Mouse (Mus musculus) heart, postnatal 10 days (tissue): Measurements from ENCODE around the gene Itga7. TPM values are rescaled to one million over a fixed set of nuclear protein-coding genes. Genes with fewer than 3 reads are reported as not detected.
A peak's percentile ranks its signal among the peaks of the same experiment; 100 is the strongest.
"Not testable (repeated sequence)": the region's sequence is repeated elsewhere in the genome, so short reads cannot be mapped to it uniquely, and the experiment has no call there.

ENCODE experiments used
- DNase-seq, 2 experiments: peaks; one replicate each; pipeline ENCODE4 v3.0.0; 2021
- intact Hi-C: fragments of 180-260 bp; cut with DNase I; formaldehyde crosslinking; loops from one replicate; pipeline ENCODE4 v1.15.1; 2025
- total RNA-seq, 2 experiments: library from RNA; stranded (reverse); gene quantifications; 2 replicates each; pipeline ENCODE4 v1.2.3; 2021

Itga7 gene
- total RNA-seq, 2 experiments from 2014 or later: 125 to 136 TPM

- DNase-seq: no peak
- intact Hi-C loops: loop anchor here (10.0 kb wide), 1 partner anchor 238 kb away; no protein-coding TSS in a partner anchor
Measured at GRCm38 (mm10) chr10:128972841-128973240, 39.2 kb downstream of the Itga7 start.

GRCm38 (mm10) chr10:128976395-128976794 lies 42.8 kb downstream of the Itga7 start:
- intact Hi-C loops: loop anchor here (2.0 to 10.0 kb wide), 4 partner anchors 64 to 242 kb away; no protein-coding TSS in a partner anchor
- no peak for DNase-seq

GRCm38 (mm10) chr10:128977522-128978114 lies 44.0 kb downstream of the Itga7 start:
- DNase-seq: peak; percentile 63 to 75
- intact Hi-C loops: loop anchor here (2.0 to 10.0 kb wide), 4 partner anchors 65 to 243 kb away; no protein-coding TSS in a partner anchor

GRCm38 (mm10) chr10:128980644-128981365 lies 47.2 kb downstream of the Itga7 start:
- intact Hi-C loops: no loop called here
- no peak for DNase-seq

GRCm38 (mm10) chr10:128989131-128989530 lies 55.5 kb downstream of the Itga7 start, which contains the start of gene Olfr9:
TSS of gene Olfr9 (plus strand) at chr10:128989431.
- intact Hi-C loops, DNase-seq: not testable (repeated sequence)

- intact Hi-C loops, DNase-seq: not testable (repeated sequence)
Measured at GRCm38 (mm10) chr10:128990129-128990850, 56.7 kb downstream of the Itga7 start.

- intact Hi-C loops: no loop called here
Measured at GRCm38 (mm10) chr10:128990994-128991393, 57.4 kb downstream of the Itga7 start.

GRCm38 (mm10) chr10:128995796-128996195 lies 62.2 kb downstream of the Itga7 start:
- intact Hi-C loops: no loop called here
- no peak for DNase-seq

More at GRCm38 (mm10) chr10:128990994-128991393, 57.4 kb downstream of the Itga7 start:
- no peak for DNase-seq

- intact Hi-C loops: no loop called here
Measured at GRCm38 (mm10) chr10:128996523-128997040, 63.0 kb downstream of the Itga7 start.

GRCm38 (mm10) chr10:129004032-129004920 lies 70.7 kb downstream of the Itga7 start:
- no peak for DNase-seq
- intact Hi-C loops: no loop called here

More at GRCm38 (mm10) chr10:128996523-128997040, 63.0 kb downstream of the Itga7 start:
- DNase-seq: no peak

Other genes starting within 250 kb of the Itga7 start
- 10 to 100 TPM; 74.3 to 78.1 TPM for gene Rab5b, start 237.6 kb upstream of the Itga7 start, total RNA-seq
- gene Pmel, start 229.6 kb upstream of the Itga7 start, total RNA-seq: 1 to 10 TPM; 2.1 to 2.2 TPM
- gene Cdk2, start 228.8 kb upstream of the Itga7 start, total RNA-seq: 10 to 100 TPM; 30.6 to 36.4 TPM
- gene Dgka, start 189.0 kb upstream of the Itga7 start, total RNA-seq: 10 to 100 TPM; 10.3 to 11.9 TPM
- gene Pym1, start 185.9 kb upstream of the Itga7 start, total RNA-seq: 10 to 100 TPM; 14.5 to 18.4 TPM
- gene Mmp19, start 142.9 kb upstream of the Itga7 start, total RNA-seq: 1 to 10 TPM; 3.4 to 5.4 TPM
- 10 to 100 TPM; 49.1 to 52.0 TPM for gene Dnajc14, start 129.8 kb upstream of the Itga7 start, total RNA-seq
- 10 to 100 TPM; 12.7 to 13.3 TPM for gene Tmem198b, start 129.4 kb upstream of the Itga7 start, total RNA-seq
- 10 to 100 TPM; 47.2 to 52.6 TPM for gene Sarnp, start 116.5 kb upstream of the Itga7 start, total RNA-seq
- gene Ormdl2, start 112.2 kb upstream of the Itga7 start, total RNA-seq: 1 to 10 TPM; 6.5 to 9.8 TPM
- gene Gdf11, start 42.1 kb upstream of the Itga7 start, total RNA-seq: 1 to 10 TPM; 3.1 to 4.0 TPM
- gene Cd63, start 32.8 kb upstream of the Itga7 start, total RNA-seq: 100 to 1,000 TPM; 203 to 239 TPM
- 1 to 10 TPM; 5.9 to 9.7 TPM for gene Rdh5, start 10.9 kb upstream of the Itga7 start, total RNA-seq
- 100 to 1,000 TPM; 188 to 198 TPM for gene Bloc1s1, start 9.8 kb upstream of the Itga7 start, total RNA-seq
- gene Mettl7b, start 27.2 kb downstream of the Itga7 start, total RNA-seq: not detected
- gene Olfr9, start 55.6 kb downstream of the Itga7 start, total RNA-seq: not detected
- gene Olfr763, start 77.0 kb downstream of the Itga7 start, total RNA-seq: not detected
- not detected for gene Olfr764-ps1, start 106.1 kb downstream of the Itga7 start, total RNA-seq
- gene Olfr765, start 116.2 kb downstream of the Itga7 start, total RNA-seq: not detected
- gene Olfr766-ps1, start 135.2 kb downstream of the Itga7 start, total RNA-seq: not detected
- gene Olfr767, start 149.1 kb downstream of the Itga7 start, total RNA-seq: not detected
- gene Olfr768, start 165.6 kb downstream of the Itga7 start, total RNA-seq: not detected
- not detected for gene Olfr769, start 184.0 kb downstream of the Itga7 start, total RNA-seq
- not detected for gene Olfr770, start 205.2 kb downstream of the Itga7 start, total RNA-seq
- not detected for gene Olfr771, start 230.9 kb downstream of the Itga7 start, total RNA-seq
- not detected for gene Olfr772, start 244.1 kb downstream of the Itga7 start, total RNA-seq